Mouse (Mus musculus): ENCODE data around the gene Fignl1. TPM values are rescaled to one million over a fixed set of nuclear protein-coding genes. Genes with fewer than 3 reads are reported as not detected.

Fignl1 gene
- total RNA-seq (2012; rRNA removed) (57.8 and 59.9 TPM in 2 replicates), polyA plus RNA-seq (2012; ENCODE audit: insufficient read depth in 1 of 2, insufficient read length in 2 of 2, low read depth in 1 of 2, low replicate concordance in 2 of 2, missing spikeins in 1 of 2) (10 to 100 TPM; 34.2 to 51.2 TPM)

DNA sequence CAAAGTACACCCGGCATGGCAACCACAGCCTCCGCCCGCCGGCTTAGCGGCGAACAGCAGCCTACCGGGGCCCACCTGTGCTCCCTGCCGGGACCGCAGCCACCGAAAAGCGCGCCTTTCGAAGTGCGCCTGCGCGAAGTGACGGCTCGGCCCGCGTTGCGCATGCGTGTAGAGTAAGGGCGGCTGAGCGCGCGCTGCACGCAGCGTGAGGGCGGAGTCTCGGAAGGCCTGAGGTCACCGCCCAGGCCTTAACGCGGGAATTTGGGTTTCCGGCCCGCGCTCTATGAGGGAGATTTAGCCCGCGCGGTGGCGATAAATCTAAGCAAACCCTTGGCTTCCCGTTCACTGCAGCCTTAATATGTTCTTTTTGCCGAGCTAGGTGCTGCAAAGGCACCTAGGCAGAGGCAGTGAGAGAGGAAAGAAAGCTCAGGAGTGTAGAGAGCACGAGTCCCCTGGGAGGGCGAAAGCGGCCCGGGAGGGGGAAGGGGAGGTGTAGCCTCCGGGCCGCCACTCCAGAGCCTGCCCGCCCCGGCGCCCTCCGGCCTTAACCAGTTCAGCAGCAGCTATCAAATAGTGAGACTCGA is at the start of gene Fignl1:
Gene Fignl1 (minus strand): TSS at position 143 of the 584 bp plus-strand sequence.
- Histone ChIP-seq H3K4me1 (ENCODE audit: control insufficient read depth in 1 of 2, insufficient read depth in 2 of 2, low read length in 2 of 2) (peaks cover 5 to 6% of the 10 kb centered on the region in 2 experiments), H3K4me3 (ENCODE audit: control insufficient read depth in 1 of 2, insufficient read depth in 1 of 2, low read depth in 2 of 2, low read length in 2 of 2) (peak within 1 kb of the TSS; percentile 56 to 81), H3K36me3 (ENCODE audit: control insufficient read depth in 1 of 2, insufficient read depth in 2 of 2, low read length in 2 of 2) (peaks cover 8 to 29% of the 10 kb centered on the region in 2 experiments), H3K9me3 (replicated peaks; ENCODE audit: insufficient read depth, low read length) (no peaks in the 10 kb centered on the region), H3K79me2 (ENCODE audit: control insufficient read depth, insufficient read depth, low read length, poor library complexity) (peaks cover 19% of the 10 kb centered on the region), H3K27me3 (ENCODE audit: control insufficient read depth in 1 of 2, insufficient read depth in 2 of 2, low read length in 2 of 2) (no peaks in the 10 kb centered on the region), H3K27ac (ENCODE audit: control insufficient read depth, low read depth, low read length) (peak within 1 kb of the TSS; percentile 97), H3K9ac (ENCODE audit: control insufficient read depth, low read depth, low read length, poor library complexity, severe bottlenecking) (peak within 1 kb of the TSS; percentile 92)
- peak; percentile 99 for DNase-seq (ENCODE audit: low read depth, low spot score)
- TF ChIP-seq POLR2AphosphoS2 (IDR thresholded peaks at IDR 0.05; ENCODE audit: low read length) (peak; percentile 88), RAD21 (IDR thresholded peaks at IDR 0.05; ENCODE audit: low read depth, low read length) (no peak), MYB (IDR thresholded peaks at IDR 0.05; ENCODE audit: low read depth, low read length) (no peak), MAX (IDR thresholded peaks at IDR 0.05; ENCODE audit: low read length) (peak; percentile 73), UBTF (IDR thresholded peaks at IDR 0.05; ENCODE audit: borderline replicate concordance, insufficient read depth, low read depth, low read length) (no peak), POLR2A (IDR thresholded peaks at IDR 0.05; ENCODE audit: control insufficient read depth in 1 of 2, insufficient read depth in 1 of 2, low read depth in 1 of 2, low read length in 2 of 2, poor library complexity in 1 of 2) (peak; percentile 96 to 97; a peak in 3 of 4 replicates), ZNF384 (IDR thresholded peaks at IDR 0.05; ENCODE audit: low read depth, low read length) (no peak), HCFC1 (IDR thresholded peaks at IDR 0.05; ENCODE audit: low read depth, low read length) (peak; percentile 78), SMC3 (IDR thresholded peaks at IDR 0.05; ENCODE audit: low read depth, low read length) (peak; percentile 11; the same call in 1 of the 2 replicates), POLR2AphosphoS5 (IDR thresholded peaks at IDR 0.05; ENCODE audit: borderline replicate concordance, low read depth, low read length) (no peak), ZC3H11A (IDR thresholded peaks at IDR 0.05; ENCODE audit: low read depth, low read length) (no peak), E2F4 (IDR thresholded peaks at IDR 0.05; ENCODE audit: borderline replicate concordance, low read depth, low read length) (peak; percentile 98), BHLHE40 (IDR thresholded peaks at IDR 0.05; ENCODE audit: borderline replicate concordance, low read depth, low read length) (no peak), GABPA (IDR thresholded peaks at IDR 0.05; ENCODE audit: low read depth, low read length) (no peak), MYC (IDR thresholded peaks at IDR 0.05; ENCODE audit: low read depth, low read length) (peak; percentile 71), USF1 (IDR thresholded peaks at IDR 0.05; ENCODE audit: low read depth, low read length) (no peak), SIN3A (IDR thresholded peaks at IDR 0.05; ENCODE audit: low read length) (0 out of 2 replicates have a peak, but pooled peaks have one; percentile 62), JUND (IDR thresholded peaks at IDR 0.05; ENCODE audit: low read depth, low read length) (no peak), USF2 (IDR thresholded peaks at IDR 0.05; ENCODE audit: borderline replicate concordance in 1 of 2, insufficient read depth in 1 of 2, low read depth in 1 of 2, low read length in 2 of 2) (no peak), MXI1 (IDR thresholded peaks at IDR 0.05; ENCODE audit: low read depth, low read length) (peak; percentile 52), MEF2A (IDR thresholded peaks at IDR 0.05; ENCODE audit: extremely low read depth, insufficient replicate concordance, low read depth, low read length, poor library complexity, severe bottlenecking) (no peak), TAL1 (IDR thresholded peaks at IDR 0.05; ENCODE audit: low read length) (no peak), ZKSCAN1 (IDR thresholded peaks at IDR 0.05; ENCODE audit: low read depth, low read length) (no peak), CTCF (IDR thresholded peaks at IDR 0.05 in 2 of 3, conservative IDR thresholded peaks at IDR 0.05 in 1 of 3; ENCODE audit: control insufficient read depth in 1 of 3, insufficient read depth in 1 of 3, low read depth in 2 of 3, low read length in 3 of 3, poor library complexity in 1 of 3, severe bottlenecking in 1 of 3) (peak in 1 of 3 experiments; percentile 6; a peak in 1 of 6 replicates), ETS1 (IDR thresholded peaks at IDR 0.05; ENCODE audit: low read depth, low read length) (no peak; the same call in 1 of the 2 replicates), GATA1 (IDR thresholded peaks at IDR 0.05; ENCODE audit: low read depth, low read length) (no peak), CHD1 (IDR thresholded peaks at IDR 0.05; ENCODE audit: low read depth, low read length) (0 out of 2 replicates have a peak, but pooled peaks have one; percentile 79), MAFK (IDR thresholded peaks at IDR 0.05; ENCODE audit: borderline replicate concordance, low read depth, low read length) (no peak), ELF1 (IDR thresholded peaks at IDR 0.05; ENCODE audit: low read depth, low read length) (no peak), CHD2 (IDR thresholded peaks at IDR 0.05; ENCODE audit: low read length) (no peak; the same call in 1 of the 2 replicates), MAZ (IDR thresholded peaks at IDR 0.05; ENCODE audit: low read depth, low read length) (peak; percentile 48; the same call in 1 of the 2 replicates), NELFE (IDR thresholded peaks at IDR 0.05; ENCODE audit: low read depth, low read length) (peak; percentile 88), NRF1 (IDR thresholded peaks at IDR 0.05; ENCODE audit: insufficient read depth, low read depth, low read length, poor library complexity, severe bottlenecking) (peak; percentile 95), ZMIZ1 (IDR thresholded peaks at IDR 0.05; ENCODE audit: low read depth, low read length) (0 out of 2 replicates have a peak, but pooled peaks have one; percentile 57), TBP (IDR thresholded peaks at IDR 0.05; ENCODE audit: low read depth, low read length) (peak; percentile 63), RCOR1 (IDR thresholded peaks at IDR 0.05; ENCODE audit: low read depth, low read length) (no peak)
